Mouse (Mus musculus) stomach, embryonic 15.5 days (tissue): ENCODE results near the gene Depp1. TPM values are rescaled to one million over a fixed set of nuclear protein-coding genes. Genes with fewer than 3 reads are reported as not detected.
A peak's percentile ranks its signal among the peaks of the same experiment; 100 is the strongest.
"Not testable (repeated sequence)": the region's sequence is repeated elsewhere in the genome, so short reads cannot be mapped to it uniquely, and the experiment has no call there.

ENCODE experiments used
- ATAC-seq: fragments of 200-750 bp; cut with Nextera tagmentation; 2 replicates; pipeline ENCODE4 v1.8.0; 2017; ENCODE audit warnings: low read depth, moderate number of reproducible peaks, moderate TSS enrichment; ENCODE audit not compliant: insufficient read depth, low FRiP score
- H3K27ac ChIP-seq: fragments of 300-500 bp; sonication (generic); 2 replicates; pipeline ENCODE4 v1.5.1; 2015; ENCODE audit warnings: mild to moderate bottlenecking, inconsistent platforms
- H3K27me3 ChIP-seq: fragments of 300-500 bp; sonication (generic); replicated peaks from 2 replicates; pipeline ENCODE4 v1.6.1; 2015; ENCODE audit warnings: inconsistent platforms
- H3K36me3 ChIP-seq: fragments of 300-500 bp; sonication (generic); 2 replicates; pipeline ENCODE4 v1.6.1; 2015; ENCODE audit warnings: inconsistent platforms
- H3K4me1 ChIP-seq: fragments of 300-500 bp; sonication (generic); 2 replicates; pipeline ENCODE4 v1.6.1; 2015; ENCODE audit warnings: inconsistent platforms
- H3K4me2 ChIP-seq: fragments of 300-500 bp; sonication (generic); 2 replicates; pipeline ENCODE4 v1.6.1; 2015; ENCODE audit warnings: mild to moderate bottlenecking, inconsistent platforms
- H3K4me3 ChIP-seq: fragments of 300-500 bp; sonication (generic); replicated peaks from 2 replicates; pipeline ENCODE4 v1.5.1; 2015; ENCODE audit warnings: inconsistent platforms
- H3K9ac ChIP-seq: fragments of 300-500 bp; sonication (generic); 2 replicates; pipeline ENCODE4 v1.6.1; 2015; ENCODE audit warnings: inconsistent platforms
- H3K9me3 ChIP-seq: fragments of 300-500 bp; sonication (generic); 2 replicates; pipeline ENCODE4 v1.6.1; 2016; ENCODE audit warnings: inconsistent platforms
- WGBS: fragments of 180-500 bp; shearing (Covaris S2); methylation state at CpG from one replicate; pipeline ENCODE4 v1.1.7; 2015; 5-methylcytosine and 5-hydroxymethylcytosine counted together
- polyA plus RNA-seq: library from polyadenylated mRNA; unstranded; fragments of >200 nt; fragmentation: Nextera tagmentation; extraction: Ambion mirVana; gene quantifications from 2 replicates; pipeline ENCODE4 v1.2.1, GENCODE M21; 2015

The Depp1 gene
- polyA plus RNA-seq, result 32.2 and 33.7 TPM in 2 replicates

DNA sequence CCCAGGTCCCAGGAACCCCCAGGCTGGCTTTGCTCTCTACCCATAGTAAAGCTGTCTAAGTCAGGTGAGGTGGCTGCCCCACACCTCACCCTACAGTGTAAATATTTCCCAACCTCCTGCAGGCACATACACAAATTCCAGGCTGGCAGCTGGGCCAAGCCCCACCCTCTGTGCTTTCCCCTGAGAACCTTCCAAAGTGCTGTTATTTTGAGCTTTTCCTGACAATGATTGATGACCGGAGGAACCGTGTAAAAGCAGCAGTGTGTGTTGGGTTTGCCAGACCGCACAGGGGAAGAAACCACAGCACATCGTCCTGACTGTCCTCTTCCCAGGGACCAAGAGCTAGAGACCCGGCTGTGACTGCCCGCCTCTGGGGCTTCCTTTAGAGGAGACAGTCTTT, at the start of gene Depp1:
Gene Depp1 (plus strand): TSS at position 204 of the 400 bp plus-strand sequence.
- H3K27me3 ChIP-seq, result no peaks in the 10 kb centered on the region
- peaks cover 13% of the 10 kb centered on the region for H3K4me1 ChIP-seq
- H3K4me3 ChIP-seq, result peak within 1 kb of the TSS; percentile 30
- H3K9ac ChIP-seq, result no peak within 1 kb of the TSS
- peak; percentile 92 for ATAC-seq
- H3K36me3 ChIP-seq, result no peaks in the 10 kb centered on the region
- H3K27ac ChIP-seq, result peak within 1 kb of the TSS; percentile 72
- H3K9me3 ChIP-seq, result no peaks in the 10 kb centered on the region
- 10% methylated on average over 6 of the region's 6 CpGs for WGBS
- peak within 1 kb of the TSS; percentile 40 for H3K4me2 ChIP-seq

- H3K36me3 ChIP-seq, ATAC-seq, H3K27ac ChIP-seq, H3K4me1 ChIP-seq, H3K4me3 ChIP-seq, H3K9me3 ChIP-seq, H3K27me3 ChIP-seq, H3K4me2 ChIP-seq, H3K9ac ChIP-seq: not testable (repeated sequence)
Observed at GRCm38 (mm10) chr6:116600969-116601368, 49.4 kb upstream of the Depp1 start.

DNA sequence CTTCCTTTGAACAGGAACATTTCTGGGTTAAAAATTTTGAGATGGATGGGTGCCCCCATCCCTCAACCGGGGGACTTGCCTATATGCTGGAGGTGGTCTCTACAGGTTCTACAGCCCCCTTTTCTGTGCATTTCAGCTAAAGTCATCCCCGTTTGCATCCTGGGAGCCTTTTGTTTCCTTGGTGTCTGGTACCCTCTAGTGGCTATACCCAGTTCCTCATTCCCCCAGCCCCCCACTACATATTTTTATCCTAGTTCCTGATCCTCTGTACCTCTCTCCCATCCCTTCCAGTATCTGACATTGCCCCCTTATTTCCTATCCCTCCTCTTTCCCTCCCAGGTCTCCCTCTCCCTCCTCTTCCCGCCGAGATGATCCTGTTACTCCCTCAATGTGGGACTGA, 43.2 kb upstream of the Depp1 start:
- WGBS, result 38% methylated on average over 4 of the region's 4 CpGs
- Histone ChIP-seq H3K4me3 (no peak overlapping the region), H3K27ac (no peak overlapping the region), H3K9ac (no peak overlapping the region), H3K4me2 (no peak overlapping the region), H3K36me3 (no peaks in the 10 kb centered on the region), H3K27me3 (no peaks in the 10 kb centered on the region), H3K9me3 (no peaks in the 10 kb centered on the region), H3K4me1 (no peaks in the 10 kb centered on the region)
- ATAC-seq, result no peak

DNA sequence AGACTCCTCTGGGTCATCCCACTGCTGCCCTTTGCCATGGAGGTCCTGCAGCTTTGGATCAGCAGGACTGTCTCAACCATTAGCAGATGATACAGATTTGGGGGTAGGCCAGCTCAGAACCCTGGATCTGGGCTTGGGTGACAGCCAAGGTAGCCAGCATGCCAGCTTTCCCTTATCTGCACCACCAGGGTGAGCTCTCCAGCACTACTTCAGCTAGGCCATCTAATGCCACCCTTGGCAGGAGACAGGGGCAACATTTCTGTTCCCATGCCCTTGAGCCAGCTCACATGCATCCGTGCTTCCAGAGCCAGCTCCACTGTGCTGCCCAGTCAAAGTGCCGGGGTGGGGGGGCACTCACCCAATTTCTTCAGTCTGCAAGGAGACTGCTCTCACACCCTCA, 34.7 kb upstream of the Depp1 start:
- no peak overlapping the region for H3K4me2 ChIP-seq
- no peak overlapping the region for H3K27ac ChIP-seq
- no peak overlapping the region for H3K4me3 ChIP-seq
- no peaks in the 10 kb centered on the region for H3K27me3 ChIP-seq
- H3K36me3 ChIP-seq, result no peaks in the 10 kb centered on the region
- ATAC-seq, result no peak
- no peaks in the 10 kb centered on the region for H3K9me3 ChIP-seq
- H3K4me1 ChIP-seq, result no peaks in the 10 kb centered on the region
- no peak overlapping the region for H3K9ac ChIP-seq
- 85% methylated on average over 2 of the region's 2 CpGs for WGBS

DNA sequence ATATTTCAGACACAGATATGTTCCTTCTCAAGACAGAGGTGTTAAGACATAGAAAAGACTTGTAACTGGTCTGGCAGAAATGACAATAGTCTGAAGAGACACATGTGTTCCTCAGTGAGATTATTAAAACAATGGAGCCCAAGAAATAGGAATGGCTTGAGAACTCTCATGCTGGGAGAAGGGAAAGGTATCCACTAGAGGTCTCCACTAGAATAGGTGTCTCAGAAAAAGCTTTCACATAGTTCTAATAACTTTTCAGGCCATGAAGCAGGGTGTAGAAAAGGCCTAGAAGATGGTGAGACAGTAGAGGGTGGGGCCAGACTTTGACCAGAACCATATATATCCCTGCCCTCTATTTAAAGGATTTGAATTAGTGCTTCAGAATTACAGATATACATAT, 32.3 kb upstream of the Depp1 start:
- Histone ChIP-seq H3K4me2 (no peak overlapping the region), H3K9ac (no peak overlapping the region), H3K36me3 (no peaks in the 10 kb centered on the region), H3K27ac (no peak overlapping the region), H3K4me3 (no peak overlapping the region), H3K4me1 (no peaks in the 10 kb centered on the region), H3K27me3 (no peaks in the 10 kb centered on the region), H3K9me3 (no peaks in the 10 kb centered on the region)
- no peak for ATAC-seq

GRCm38 (mm10) chr6:116621318-116622023, 28.9 kb upstream of the Depp1 start:
- 60% methylated on average over 8 of the region's 8 CpGs for WGBS
- ATAC-seq, result no peak
- Histone ChIP-seq H3K9ac (no peak overlapping the region), H3K4me3 (no peak overlapping the region), H3K4me1 (no peaks in the 10 kb centered on the region), H3K4me2 (no peak overlapping the region), H3K27ac (no peak overlapping the region), H3K36me3 (peaks cover 6% of the 10 kb centered on the region; the same call in 1 of the 2 replicates), H3K9me3 (no peaks in the 10 kb centered on the region), H3K27me3 (no peaks in the 10 kb centered on the region)

- not testable (repeated sequence) for H3K27ac ChIP-seq, H3K9me3 ChIP-seq, H3K9ac ChIP-seq, ATAC-seq, H3K27me3 ChIP-seq, H3K4me2 ChIP-seq, H3K36me3 ChIP-seq, H3K4me1 ChIP-seq, H3K4me3 ChIP-seq
- 98% methylated on average over 9 of the region's 9 CpGs for WGBS
Observed at GRCm38 (mm10) chr6:116626417-116626816, 24.0 kb upstream of the Depp1 start.

DNA sequence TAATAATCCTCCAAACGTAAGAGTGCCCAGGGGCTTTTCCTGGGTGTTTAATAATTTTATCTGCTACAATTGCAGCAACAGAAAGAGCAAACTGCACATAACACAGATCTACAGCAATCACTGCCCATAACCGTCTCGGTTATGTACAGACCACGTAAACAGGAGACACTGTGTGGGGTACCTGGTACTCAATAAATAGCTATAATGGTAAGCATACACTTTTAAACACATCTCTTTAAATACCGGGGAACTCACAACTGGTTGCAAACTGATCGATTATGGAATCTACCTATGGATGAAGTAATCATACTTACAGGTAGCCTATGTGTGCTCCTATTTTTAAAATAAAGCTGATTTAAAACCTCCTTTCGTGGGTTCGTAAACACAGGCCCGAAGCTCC, 22.3 kb upstream of the Depp1 start:
- no peaks in the 10 kb centered on the region; the same call in 1 of the 2 replicates for H3K4me1 ChIP-seq
- no peaks in the 10 kb centered on the region for H3K27me3 ChIP-seq
- 9% methylated on average over 9 of the region's 9 CpGs for WGBS
- H3K4me3 ChIP-seq, result peak overlapping the region; percentile 78
- ATAC-seq, result no peak
- peaks cover 6% of the 10 kb centered on the region; the same call in 1 of the 2 replicates for H3K36me3 ChIP-seq
- peak overlapping the region; percentile 54 for H3K4me2 ChIP-seq
- H3K9ac ChIP-seq, result peak overlapping the region; percentile 86
- H3K27ac ChIP-seq, result peak overlapping the region; percentile 90
- no peaks in the 10 kb centered on the region for H3K9me3 ChIP-seq

GRCm38 (mm10) chr6:116628539-116629171, 21.8 kb upstream of the Depp1 start, which contains the start of gene Zfp422:
Gene Zfp422 (minus strand): TSS chr6:116628999.
- ATAC-seq, result peak; percentile 85
- WGBS, result under 1% methylated on average over 56 of the region's 56 CpGs
- Histone ChIP-seq H3K36me3 (peaks cover 6% of the 10 kb centered on the region; the same call in 1 of the 2 replicates), H3K4me3 (peak within 1 kb of the TSS; percentile 78), H3K9ac (peak within 1 kb of the TSS; percentile 86), H3K9me3 (no peaks in the 10 kb centered on the region), H3K27me3 (no peaks in the 10 kb centered on the region), H3K4me2 (peak within 1 kb of the TSS; percentile 54), H3K4me1 (no peaks in the 10 kb centered on the region; the same call in 1 of the 2 replicates), H3K27ac (peak within 1 kb of the TSS; percentile 90)

- Histone ChIP-seq H3K4me2 (no peak overlapping the region), H3K9me3 (no peaks in the 10 kb centered on the region)
Observed at GRCm38 (mm10) chr6:116629766-116630165, 20.6 kb upstream of the Depp1 start.

DNA sequence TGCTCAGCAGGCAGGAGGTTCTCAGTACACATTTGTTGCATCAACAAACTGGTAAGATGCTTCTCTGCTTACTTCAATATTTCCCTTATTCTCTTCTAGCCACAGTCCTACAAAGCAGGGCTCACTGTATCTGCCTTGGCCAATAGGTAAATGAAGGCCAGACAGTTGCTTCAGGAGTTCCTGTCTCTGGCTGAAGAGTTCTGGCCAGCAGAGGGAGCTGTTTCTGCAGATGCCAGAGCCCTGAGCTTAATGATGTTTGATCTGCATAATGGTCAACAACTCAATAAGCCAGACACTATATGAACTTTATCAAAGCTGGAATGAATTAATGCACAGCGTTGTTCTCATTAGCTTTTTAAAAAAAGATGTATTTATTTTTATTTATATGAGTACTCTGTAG, 18.3 kb upstream of the Depp1 start:
- no peak for ATAC-seq
- H3K4me2 ChIP-seq, result no peak overlapping the region
- H3K4me3 ChIP-seq, result no peak overlapping the region
- H3K9me3 ChIP-seq, result no peaks in the 10 kb centered on the region
- no peaks in the 10 kb centered on the region for H3K36me3 ChIP-seq
- H3K4me1 ChIP-seq, result peaks cover 17% of the 10 kb centered on the region
- 26% methylated on average over 1 of the region's 1 CpGs for WGBS
- H3K27ac ChIP-seq, result no peak overlapping the region
- H3K9ac ChIP-seq, result no peak overlapping the region
- H3K27me3 ChIP-seq, result no peaks in the 10 kb centered on the region

More at GRCm38 (mm10) chr6:116629766-116630165, 20.6 kb upstream of the Depp1 start:
- ATAC-seq, result no peak
- Histone ChIP-seq H3K27me3 (no peaks in the 10 kb centered on the region), H3K4me3 (no peak overlapping the region), H3K36me3 (peaks cover 3% of the 10 kb centered on the region; the same call in 1 of the 2 replicates), H3K27ac (no peak overlapping the region), H3K4me1 (peaks cover 3% of the 10 kb centered on the region; the same call in 1 of the 2 replicates), H3K9ac (no peak overlapping the region)
- WGBS, result 80% methylated on average over 10 of the region's 10 CpGs
